Mouse (Mus musculus) neural tube, embryonic 14.5 days (tissue): ENCODE measurements at regions not wholly inside any gene's neighbourhood (a gene's known extent, or its start where the extent isn't known, plus 50 kb on each side); places are given as distances from the start of the nearest gene placed in this dataset.

ENCODE experiments used
- ATAC-seq: fragments of 200-750 bp; cut with Nextera tagmentation; 2 replicates; pipeline ENCODE4 v1.8.0; 2017; ENCODE audit warnings: low read depth, mild to moderate bottlenecking, moderate TSS enrichment, moderate library complexity
- H3K27ac ChIP-seq: fragments of 300-500 bp; sonication (generic); 2 replicates; pipeline ENCODE4 v1.5.1; 2014; ENCODE audit warnings: low read depth, mild to moderate bottlenecking, control low read depth, low read length, moderate library complexity, mixed read lengths
- H3K27me3 ChIP-seq: fragments of 300-500 bp; sonication (generic); 2 replicates; pipeline ENCODE4 v1.6.1; 2014; ENCODE audit warnings: low read length; ENCODE audit not compliant: control insufficient read depth, insufficient read depth
- H3K36me3 ChIP-seq: fragments of 300-500 bp; sonication (generic); 2 replicates; pipeline ENCODE4 v1.6.1; 2014; ENCODE audit warnings: low read length, mixed read lengths; ENCODE audit not compliant: control insufficient read depth, insufficient read depth
- H3K4me1 ChIP-seq: fragments of 300-500 bp; sonication (generic); 2 replicates; pipeline ENCODE4 v1.6.1; 2014; ENCODE audit warnings: low read length; ENCODE audit not compliant: control insufficient read depth, insufficient read depth
- H3K4me2 ChIP-seq: fragments of 300-500 bp; sonication (generic); 2 replicates; pipeline ENCODE4 v1.6.1; 2014; ENCODE audit warnings: mild to moderate bottlenecking, low read depth, low read length, control low read depth
- H3K4me3 ChIP-seq: fragments of 300-500 bp; sonication (generic); 2 replicates; pipeline ENCODE4 v1.5.1; 2014; ENCODE audit warnings: low read depth, low read length, control low read depth, mixed read lengths
- H3K9ac ChIP-seq: fragments of 300-500 bp; sonication (generic); replicated peaks from 2 replicates; pipeline ENCODE4 v1.6.1; 2014; ENCODE audit warnings: low read depth, mild to moderate bottlenecking, control low read depth, low read length, mixed read lengths
- H3K9me3 ChIP-seq: fragments of 300-500 bp; sonication (generic); 2 replicates; pipeline ENCODE4 v1.6.1; 2016; ENCODE audit warnings: low read length; ENCODE audit not compliant: control insufficient read depth
- WGBS: fragments of 180-500 bp; shearing (Covaris S2); extraction: QIAGEN DNeasy Blood & Tissue Kit; methylation state at CpG from one replicate; pipeline ENCODE4 v1.1.7; 2014; 5-methylcytosine and 5-hydroxymethylcytosine counted together

DNA sequence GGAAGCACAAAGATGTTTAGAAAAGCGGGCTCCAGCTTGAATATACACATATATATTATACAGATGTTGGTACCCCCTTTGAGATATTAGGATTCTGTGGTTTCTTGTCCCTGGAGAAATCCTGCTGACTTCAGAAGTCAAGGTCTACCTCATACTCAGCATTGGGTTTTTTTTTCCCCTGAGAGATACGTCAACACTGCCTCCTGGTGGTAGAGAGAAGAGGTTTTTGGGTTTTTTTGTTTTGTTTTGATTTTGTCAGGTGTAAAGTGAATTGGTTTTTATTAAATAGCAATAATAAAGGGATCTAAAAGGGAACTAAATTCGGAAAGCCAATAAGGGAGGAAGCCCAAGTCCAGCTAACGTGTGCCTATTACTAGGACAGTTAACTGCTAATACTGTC, 732.5 kb downstream of the Slc22a22 start:
- ATAC-seq = no peak
- 32% methylated on average over 4 of the region's 4 CpGs for WGBS
- Histone ChIP-seq H3K4me3 (no peak overlapping the region), H3K4me1 (no peaks in the 10 kb centered on the region), H3K36me3 (no peaks in the 10 kb centered on the region), H3K27ac (no peak overlapping the region), H3K9me3 (no peaks in the 10 kb centered on the region), H3K9ac (no peak overlapping the region), H3K4me2 (no peak overlapping the region), H3K27me3 (no peaks in the 10 kb centered on the region)
